Mouse (Mus musculus) right cerebral cortex, postnatal 4 days (tissue): Measurements from ENCODE around the gene Ndufa7.
"Not testable (repeated sequence)": the region's sequence is repeated elsewhere in the genome, so short reads cannot be mapped to it uniquely, and the experiment has no call there.

Experiments used
- DNase-seq: peaks from one replicate; pipeline ENCODE4 v3.0.0-alpha.2; 2022

The Ndufa7 gene

DNA sequence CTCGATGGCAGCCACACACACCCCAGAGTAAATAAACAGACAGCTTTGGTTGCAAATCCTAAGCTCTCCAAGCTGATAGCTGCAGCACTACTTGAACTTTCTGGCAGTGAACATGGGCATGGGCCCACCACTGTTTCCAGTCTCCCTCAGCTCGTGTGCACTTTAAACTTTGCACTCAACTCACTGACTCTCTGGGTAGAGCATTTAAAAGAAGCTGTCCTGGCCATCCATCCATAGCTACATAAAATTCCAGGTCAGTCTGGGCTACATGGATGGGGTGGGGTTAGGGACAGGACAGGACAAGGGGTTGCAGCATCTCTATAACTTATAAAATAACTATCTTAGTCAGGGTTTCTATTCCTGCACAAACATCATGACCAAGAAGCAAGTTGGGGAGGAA lies 63.4 kb downstream of the Ndufa7 start:
- DNase-seq: not testable (repeated sequence)
